Mouse (Mus musculus) 3T3-L1 (cell line): ENCODE data around the gene Clcnkb.

ENCODE experiments used
- DNase-seq: peaks from one replicate; pipeline ENCODE4 v3.0.0-alpha.2; 2015; ENCODE audit warnings: low read depth, low spot score

Clcnkb gene

DNA sequence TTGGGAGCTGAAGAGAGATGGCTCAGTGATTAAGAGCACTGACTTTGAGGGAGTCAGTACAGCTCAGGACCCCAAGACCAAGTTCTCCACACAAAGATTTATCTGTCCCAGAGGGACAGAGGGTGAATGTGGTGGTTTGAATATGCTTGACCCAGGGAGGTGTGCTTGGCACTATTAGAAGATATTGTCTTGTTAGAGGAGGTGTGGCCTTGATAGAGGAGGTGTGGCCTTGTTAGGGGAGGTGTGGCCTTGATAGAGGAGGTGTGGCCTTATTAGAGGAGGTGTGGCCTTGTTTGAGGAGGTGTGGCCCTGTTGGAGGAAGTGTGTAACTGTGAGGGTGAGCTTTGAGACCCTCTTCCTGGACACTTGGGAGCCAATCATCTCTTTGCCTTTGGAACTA is 58.0 kb downstream of the Clcnkb start:
- DNase-seq = no peak
